Mouse (Mus musculus) ES-E14 (cell line): ENCODE measurements around the gene Ldlrad2. TPM values are rescaled to one million over a fixed set of nuclear protein-coding genes. Genes with fewer than 3 reads are reported as not detected.

Experiments used
- DNase-seq: peaks from one replicate; pipeline ENCODE4 v3.0.0-alpha.2; 2013; ENCODE audit warnings: low read depth, low spot score
- H3K27ac ChIP-seq: 2 replicates; pipeline ENCODE4 v1.5.1; 2012; ENCODE audit warnings: low read depth, mild to moderate bottlenecking, low read length, moderate library complexity, mixed read lengths; ENCODE audit not compliant: poor library complexity, insufficient read depth, severe bottlenecking
- H3K36me3 ChIP-seq: 2 replicates; pipeline ENCODE4 v1.6.1; 2012; ENCODE audit warnings: mild to moderate bottlenecking, low read length, moderate library complexity, mixed read lengths; ENCODE audit not compliant: control insufficient read depth, poor library complexity, insufficient read depth, severe bottlenecking
- H3K4me1 ChIP-seq, 2 experiments: fragments of 150-350 bp in 1 of 2; sonication (generic) in 1 of 2; 2 replicates each; pipeline ENCODE4 v1.6.1; 2012; ENCODE audit warnings: low read length in 2 of 2, mild to moderate bottlenecking in 1 of 2, mixed read lengths in 1 of 2; ENCODE audit not compliant: control insufficient read depth in 2 of 2, insufficient read depth in 2 of 2, poor library complexity in 1 of 2
- H3K4me3 ChIP-seq, 2 experiments: fragments of 150-350 bp in 1 of 2; sonication (generic) in 1 of 2; 2 replicates each; pipeline ENCODE4 v1.5.1; 2012; ENCODE audit warnings: low read length in 2 of 2, low read depth in 1 of 2, mild to moderate bottlenecking in 1 of 2, mixed read lengths in 1 of 2; ENCODE audit not compliant: insufficient read depth in 1 of 2, poor library complexity in 1 of 2, severe bottlenecking in 1 of 2
- H3K9ac ChIP-seq: 2 replicates; pipeline ENCODE4 v1.6.1; 2012; ENCODE audit warnings: low read depth, mild to moderate bottlenecking, low read length, mixed read lengths; ENCODE audit not compliant: poor library complexity, insufficient read depth, severe bottlenecking
- H3K9me3 ChIP-seq: fragments of 150-350 bp; sonication (generic); 2 replicates; pipeline ENCODE4 v1.6.1; 2012; ENCODE audit warnings: low read depth, mild to moderate bottlenecking, low read length; ENCODE audit not compliant: control insufficient read depth, insufficient read depth
- CHD2 ChIP-seq: IDR thresholded peaks from 2 replicates; pipeline ENCODE4 v1.6.1; 2014; ENCODE audit warnings: mild to moderate bottlenecking, low read depth, low read length, inconsistent platforms
- HCFC1 ChIP-seq: IDR thresholded peaks from 2 replicates; pipeline ENCODE4 v1.6.1; 2012; ENCODE audit warnings: low read length, inconsistent platforms, borderline replicate concordance; ENCODE audit not compliant: insufficient read depth
- MAFK ChIP-seq: IDR thresholded peaks from 2 replicates; pipeline ENCODE4 v1.6.1; 2014; ENCODE audit warnings: mild to moderate bottlenecking, low read depth, low read length, inconsistent platforms; ENCODE audit not compliant: insufficient read depth
- ZC3H11A ChIP-seq: IDR thresholded peaks from 2 replicates; pipeline ENCODE4 v1.6.1; 2012; ENCODE audit warnings: low read depth, mild to moderate bottlenecking, inconsistent platforms, low read length, borderline replicate concordance
- ZNF384 ChIP-seq: IDR thresholded peaks from 2 replicates; pipeline ENCODE4 v1.6.1; 2012; ENCODE audit warnings: low read depth, low read length, inconsistent platforms
- in situ Hi-C, 2 experiments: fragments of 600-800 bp; cut with MboI; formaldehyde crosslinking; loops; one replicate each; pipeline ENCODE4 v1.15.1; 2025; ENCODE audit warnings: low sequenced_read_pairs in 2 of 2, inconsistent platforms in 1 of 2; ENCODE audit not compliant: unreplicated experiment in 2 of 2
- total RNA-seq: library from RNA; depleted of rRNA; stranded (reverse); fragments of 300-350 nt; gene quantifications from 2 replicates; pipeline ENCODE4 v1.2.3, GENCODE M21; 2012; rRNA removed

Gene Ldlrad2
- total RNA-seq, result not detected in 2 replicates

DNA sequence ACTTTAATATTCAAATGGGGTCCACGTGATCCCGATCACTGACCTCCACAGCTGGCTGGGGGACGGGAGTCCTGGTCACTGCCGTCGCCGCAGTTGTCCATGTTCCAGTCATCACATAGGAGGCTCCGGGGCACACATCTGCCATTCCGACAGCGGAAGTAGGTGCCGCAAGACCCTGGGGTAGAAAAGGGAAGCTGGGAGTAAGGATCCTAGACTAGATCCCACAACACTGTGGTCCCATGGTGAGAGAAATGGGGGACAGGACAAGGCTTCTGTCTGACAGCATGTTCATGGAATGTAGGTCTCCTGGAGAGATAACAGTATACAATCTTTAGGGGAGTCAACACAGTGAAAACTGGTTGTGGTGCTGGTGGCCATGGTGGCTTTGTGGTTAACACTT, at the start of gene Ldlrad2:
Gene Ldlrad2, minus strand, starts transcription at position 101 of the 400 bp plus-strand sequence.
- Histone ChIP-seq H3K9ac (no peak within 1 kb of the TSS), H3K9me3 (no peaks in the 10 kb centered on the region), H3K36me3 (peaks cover 15% of the 10 kb centered on the region), H3K4me1 (peaks cover 0 to 8% of the 10 kb centered on the region in 2 experiments; a peak in 1 of 4 replicates), H3K4me3 (no peak within 1 kb of the TSS), H3K27ac (no peak within 1 kb of the TSS)
- in situ Hi-C loops, result no loop called here
- TF ChIP-seq ZNF384 (no peak), MAFK (no peak), CHD2 (no peak), ZC3H11A (no peak), HCFC1 (no peak)
- DNase-seq, result no peak

DNA sequence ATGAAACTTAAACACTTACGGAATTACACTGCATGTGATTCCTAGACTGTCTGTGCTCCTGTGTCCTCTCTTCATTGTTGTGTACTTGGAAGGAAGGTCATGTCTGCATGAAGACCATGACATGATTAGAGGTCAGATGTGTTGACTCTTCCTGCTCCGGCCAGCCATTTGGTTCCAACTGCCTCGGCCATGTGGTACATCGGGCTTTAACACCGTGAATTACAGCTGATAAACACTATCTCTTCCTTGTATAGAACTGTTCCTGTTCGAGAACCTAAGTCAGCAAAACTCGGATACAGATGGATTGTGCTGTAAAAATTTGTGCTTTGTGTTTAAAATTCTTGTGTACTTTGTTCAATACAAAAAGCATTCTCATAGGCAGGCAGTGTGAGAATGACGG, 48.5 kb upstream of the Ldlrad2 start:
- no peak for TF ChIP-seq CHD2
- no peak for TF ChIP-seq ZC3H11A
- no peak for TF ChIP-seq MAFK
- no peak for TF ChIP-seq ZNF384
- no peak for TF ChIP-seq HCFC1
- Histone ChIP-seq H3K27ac (no peak overlapping the region), H3K9ac (no peak overlapping the region), H3K4me1 (no peaks in the 10 kb centered on the region; a peak in 1 of 4 replicates), H3K36me3 (peaks cover 55% of the 10 kb centered on the region), H3K9me3 (no peaks in the 10 kb centered on the region), H3K4me3 (no peak overlapping the region)
- no peak for DNase-seq
- in situ Hi-C loops, result no loop called here

- Histone ChIP-seq H3K9ac (no peak overlapping the region), H3K4me3 (no peak overlapping the region), H3K27ac (no peak overlapping the region), H3K36me3 (peaks cover 80% of the 10 kb centered on the region), H3K4me1 (peaks cover 1 to 8% of the 10 kb centered on the region in 2 experiments; a peak in 1 of 4 replicates), H3K9me3 (no peaks in the 10 kb centered on the region)
- TF ChIP-seq MAFK, result no peak
- no peak for TF ChIP-seq ZC3H11A
- TF ChIP-seq ZNF384, result no peak
- TF ChIP-seq HCFC1, result no peak
- no peak for TF ChIP-seq CHD2
- in situ Hi-C loops, result no loop called here
- no peak for DNase-seq
Observed at GRCm38 (mm10) chr4:137610256-137610655, 35.9 kb upstream of the Ldlrad2 start.

- H3K9ac ChIP-seq, result no peak overlapping the region
- no peak overlapping the region for H3K4me3 ChIP-seq
- H3K27ac ChIP-seq, result no peak overlapping the region
- peaks cover 1 to 8% of the 10 kb centered on the region in 2 experiments; a peak in 1 of 4 replicates for H3K4me1 ChIP-seq
- DNase-seq, result no peak
- TF ChIP-seq HCFC1, result no peak
- TF ChIP-seq CHD2, result no peak
- TF ChIP-seq ZNF384, result no peak
- in situ Hi-C loops, result no loop called here
- H3K36me3 ChIP-seq, result peaks cover 78% of the 10 kb centered on the region
- no peaks in the 10 kb centered on the region for H3K9me3 ChIP-seq
Observed at GRCm38 (mm10) chr4:137609702-137610101, 35.3 kb upstream of the Ldlrad2 start.

DNA sequence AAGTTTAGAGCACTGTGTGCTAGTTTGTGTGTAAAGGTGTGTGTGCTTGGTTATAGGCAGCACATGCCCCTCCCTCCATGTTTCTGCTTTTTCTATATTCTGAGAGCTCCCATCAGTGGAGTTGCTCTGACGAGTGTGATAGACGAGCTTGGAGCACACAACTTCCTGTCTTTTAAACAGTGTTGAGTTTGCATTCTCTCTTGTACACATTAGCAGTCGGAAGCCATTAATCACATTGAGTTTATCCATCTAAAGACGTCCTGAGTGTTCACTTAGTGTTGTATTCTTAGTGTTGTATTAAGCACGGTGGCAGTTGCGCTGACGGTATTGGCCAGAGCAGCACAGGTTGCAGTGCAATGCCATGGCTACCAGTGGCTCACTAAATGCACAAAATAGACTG, 34.9 kb upstream of the Ldlrad2 start:
- Histone ChIP-seq H3K27ac (no peak overlapping the region), H3K9me3 (no peaks in the 10 kb centered on the region), H3K9ac (no peak overlapping the region), H3K4me1 (peaks cover 1 to 8% of the 10 kb centered on the region in 2 experiments; a peak in 1 of 4 replicates), H3K4me3 (no peak overlapping the region), H3K36me3 (peaks cover 79% of the 10 kb centered on the region)
- in situ Hi-C loops, result no loop called here
- DNase-seq, result no peak
- no peak for TF ChIP-seq MAFK
- no peak for TF ChIP-seq HCFC1
- no peak for TF ChIP-seq ZC3H11A
